Mouse (Mus musculus): ENCODE measurements around the gene Vmn1r23. TPM values are rescaled to one million over a fixed set of nuclear protein-coding genes. Genes with fewer than 3 reads are reported as not detected.
"Not testable (repeated sequence)": the region's sequence is repeated elsewhere in the genome, so short reads cannot be mapped to it uniquely, and the experiment has no call there.

Vmn1r23 gene
- not detected for total RNA-seq (2021)

GRCm38 (mm10) chr6:57926738-57927137 lies at the start of gene Vmn1r23:
TSS of gene Vmn1r23 (minus strand) at chr6:57926838.
- DNase-seq = no peak

GRCm38 (mm10) chr6:57961403-57961802 lies 34.8 kb upstream of the Vmn1r23 start, which contains the start of gene Vmn1r24:
TSS of gene Vmn1r24 (minus strand) at chr6:57961503.
- not testable (repeated sequence) for DNase-seq

GRCm38 (mm10) chr6:57907928-57908327 lies 18.7 kb downstream of the Vmn1r23 start, which contains the start of gene Vmn1r22:
TSS of gene Vmn1r22 (minus strand) at chr6:57908028.
- no peak for DNase-seq

Other genes starting within 250 kb of the Vmn1r23 start
- 10 to 100 TPM; 15.9 to 18.5 TPM for gene Pyurf, start 234.8 kb downstream of the Vmn1r23 start, total RNA-seq (2021)
- 10 to 100 TPM; 23.6 to 26.0 TPM for gene Lancl2, start 224.3 kb downstream of the Vmn1r23 start, total RNA-seq (2021)
- 10 to 100 TPM; 27.8 to 30.5 TPM for gene Vopp1, start 101.7 kb downstream of the Vmn1r23 start, total RNA-seq (2021)
- gene Vmn1r21, start 76.5 kb downstream of the Vmn1r23 start, total RNA-seq (2021) = not detected
- gene Vmn1r22, start 18.8 kb downstream of the Vmn1r23 start, total RNA-seq (2021) = not detected
- not detected for gene Vmn1r24, start 34.7 kb upstream of the Vmn1r23 start, total RNA-seq (2021)
- gene Vmn1r25, start 54.0 kb upstream of the Vmn1r23 start, total RNA-seq (2021) = not detected
- gene Vmn1r26, start 88.3 kb upstream of the Vmn1r23 start, total RNA-seq (2021) = not detected